Mouse (Mus musculus) macrophage (primary cell): ENCODE measurements around the gene Gpam. TPM values are rescaled to one million over a fixed set of nuclear protein-coding genes. Genes with fewer than 3 reads are reported as not detected.

ENCODE experiments used
- H3K27ac ChIP-seq: fragments of 350-480 bp; formaldehyde crosslinking; 2 replicates; pipeline ENCODE4 v1.9.0; 2021
- H3K36me3 ChIP-seq: fragments of 350-480 bp; formaldehyde crosslinking; 2 replicates; pipeline ENCODE4 v1.9.0; 2021; ENCODE audit errors: inconsistent target
- H3K4me3 ChIP-seq: fragments of 350-480 bp; formaldehyde crosslinking; 2 replicates; pipeline ENCODE4 v1.9.0; 2021; ENCODE audit errors: inconsistent target
- H3K79me2 ChIP-seq: fragments of 350-480 bp; formaldehyde crosslinking; 2 replicates; pipeline ENCODE4 v1.9.0; 2021; ENCODE audit errors: inconsistent target
- WGBS: methylation state at CpG from one replicate; pipeline ENCODE4 v1.1.7; 2026; ENCODE audit warnings: inconsistent platforms; ENCODE audit not compliant: missing documents; 5-methylcytosine and 5-hydroxymethylcytosine counted together
- polyA plus RNA-seq: library from polyadenylated mRNA; stranded (reverse); fragments of 250-400 nt; gene quantifications from 3 replicates; pipeline ENCODE4 v1.2.4, GENCODE M21; 2018; ENCODE audit warnings: inconsistent platforms

Gpam gene
- polyA plus RNA-seq, 1 experiment from 2014 or later: 4.3 TPM

DNA sequence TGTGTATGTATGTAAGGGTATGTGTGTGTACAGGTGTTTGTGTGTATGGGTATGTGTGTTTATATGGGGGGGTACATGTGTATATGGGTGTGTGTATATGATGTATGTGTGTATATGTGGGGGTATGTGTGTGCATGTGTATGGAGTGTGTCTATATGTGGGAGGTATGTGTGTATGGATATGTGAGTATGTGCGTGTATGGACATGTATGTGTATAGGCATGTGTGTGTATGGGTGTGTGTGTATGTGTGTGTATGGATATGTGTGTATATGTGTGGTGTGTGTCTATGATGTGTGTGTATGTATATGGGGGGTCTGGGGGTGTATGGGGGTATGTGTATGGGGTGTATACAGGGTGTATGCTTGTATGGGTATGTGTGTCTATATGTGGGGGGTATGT, 1.4 kb upstream of the Gpam start:
- Histone ChIP-seq H3K4me3 (no peak overlapping the region), H3K36me3 (no peaks in the 10 kb centered on the region), H3K79me2 (no peaks in the 10 kb centered on the region), H3K27ac (no peak overlapping the region)
- WGBS: 94% methylated on average over 1 of the region's 1 CpGs

DNA sequence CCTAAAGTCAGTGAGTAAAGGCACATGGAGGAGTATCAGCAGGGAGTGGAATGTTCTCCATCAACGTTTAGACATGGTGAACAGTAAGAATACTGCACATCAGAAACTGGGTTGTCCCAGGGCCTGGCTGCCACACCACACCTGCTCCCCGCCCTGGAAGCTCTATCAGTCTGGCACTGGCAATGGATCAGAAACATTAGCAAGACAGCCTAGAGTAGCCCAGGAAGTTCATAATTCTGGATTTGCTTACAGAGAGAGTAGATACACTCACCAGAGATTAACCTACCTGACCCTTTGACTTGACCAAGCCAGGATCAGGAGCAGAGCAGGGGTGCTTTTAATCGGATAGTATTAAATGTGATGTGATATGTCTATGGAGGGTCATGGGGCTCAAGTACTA, 1.6 kb downstream of the Gpam start:
- no peaks in the 10 kb centered on the region for H3K36me3 ChIP-seq
- no peak overlapping the region for H3K4me3 ChIP-seq
- H3K27ac ChIP-seq: no peak overlapping the region
- no peaks in the 10 kb centered on the region for H3K79me2 ChIP-seq
- WGBS: 84% methylated on average over 3 of the region's 3 CpGs

DNA sequence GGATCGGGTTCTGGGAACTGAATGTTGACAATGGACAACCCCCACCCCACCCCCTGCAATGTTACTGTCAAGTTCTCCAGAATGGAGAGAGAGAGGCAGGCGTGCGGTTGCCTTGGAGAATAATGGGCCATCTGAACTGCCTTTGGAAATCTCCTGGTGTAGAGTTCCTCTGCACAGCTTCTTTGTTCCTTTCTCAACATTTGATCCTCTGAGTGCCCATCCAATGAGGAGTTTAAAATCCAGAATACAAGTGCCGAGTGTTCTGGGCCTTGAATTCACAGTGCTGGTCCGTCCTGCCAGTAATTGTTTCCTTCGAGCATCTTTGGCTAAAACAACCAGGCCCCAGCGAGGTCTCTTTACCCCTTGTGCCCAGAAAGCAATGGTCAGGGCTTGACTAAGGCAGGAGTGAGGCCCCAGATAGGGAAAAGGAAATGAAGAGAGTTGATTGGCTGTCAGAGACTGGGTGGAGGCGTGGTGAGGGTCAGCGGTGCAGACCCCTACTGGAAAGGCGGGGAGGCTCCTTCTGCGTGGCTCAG, 4.0 kb downstream of the Gpam start:
- Histone ChIP-seq H3K4me3 (no peak overlapping the region), H3K36me3 (no peaks in the 10 kb centered on the region), H3K27ac (no peak overlapping the region), H3K79me2 (no peaks in the 10 kb centered on the region)
- 86% methylated on average over 11 of the region's 11 CpGs for WGBS

DNA sequence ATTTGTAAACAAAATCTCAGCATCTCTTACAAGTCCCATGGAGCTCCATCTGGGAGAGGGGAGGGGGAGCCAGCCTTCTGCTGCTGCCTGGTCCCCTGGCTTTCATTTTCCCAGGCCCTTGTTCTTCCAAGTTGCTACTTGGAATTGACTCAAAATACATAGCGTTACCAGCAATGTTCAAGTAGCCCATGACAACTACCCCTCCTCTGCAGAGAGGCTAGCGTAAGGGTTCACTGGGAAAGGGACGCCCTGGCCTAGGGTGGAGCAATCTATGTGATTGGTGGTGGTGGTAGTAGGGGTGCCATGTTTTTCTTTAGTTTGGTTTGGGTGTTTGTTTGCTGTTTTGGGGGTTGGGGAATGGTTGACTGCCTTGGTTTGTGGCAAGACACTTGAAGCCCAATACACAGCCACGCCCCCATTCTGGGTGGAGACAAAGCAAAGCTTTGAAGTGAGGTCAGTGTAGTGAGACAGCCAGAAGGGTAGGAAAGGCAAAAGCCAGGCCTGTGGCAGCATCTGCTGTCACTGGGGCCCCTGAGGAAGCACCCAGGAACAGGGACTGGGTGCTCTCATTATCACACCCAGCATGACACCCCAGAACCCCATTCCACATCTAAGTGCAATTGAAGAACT, 4.6 kb downstream of the Gpam start:
- H3K4me3 ChIP-seq: no peak overlapping the region
- no peaks in the 10 kb centered on the region for H3K36me3 ChIP-seq
- no peak overlapping the region for H3K27ac ChIP-seq
- no peaks in the 10 kb centered on the region for H3K79me2 ChIP-seq
- 90% methylated on average over 4 of the region's 4 CpGs for WGBS

DNA sequence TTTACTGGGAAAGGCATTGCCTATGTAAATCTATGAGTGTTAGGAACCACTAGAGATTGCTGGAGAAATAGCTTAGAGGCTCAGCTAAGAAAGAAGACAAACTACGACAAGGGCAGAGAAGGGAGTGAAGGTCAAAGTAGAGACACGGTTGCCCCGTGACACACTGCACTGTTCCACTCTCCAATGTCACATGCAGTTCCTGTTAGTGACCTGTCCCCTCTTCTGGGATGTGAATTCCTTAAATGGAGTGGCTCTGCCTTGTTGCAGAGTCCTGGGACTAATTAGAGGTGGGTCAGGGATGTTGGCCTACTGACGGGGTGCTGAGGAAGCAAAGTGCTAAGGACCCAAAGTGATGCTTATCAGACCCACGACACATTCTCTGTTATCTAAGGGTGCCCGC, 5.2 kb downstream of the Gpam start:
- 94% methylated on average over 6 of the region's 6 CpGs for WGBS
- Histone ChIP-seq H3K27ac (no peak overlapping the region), H3K4me3 (no peak overlapping the region)

DNA sequence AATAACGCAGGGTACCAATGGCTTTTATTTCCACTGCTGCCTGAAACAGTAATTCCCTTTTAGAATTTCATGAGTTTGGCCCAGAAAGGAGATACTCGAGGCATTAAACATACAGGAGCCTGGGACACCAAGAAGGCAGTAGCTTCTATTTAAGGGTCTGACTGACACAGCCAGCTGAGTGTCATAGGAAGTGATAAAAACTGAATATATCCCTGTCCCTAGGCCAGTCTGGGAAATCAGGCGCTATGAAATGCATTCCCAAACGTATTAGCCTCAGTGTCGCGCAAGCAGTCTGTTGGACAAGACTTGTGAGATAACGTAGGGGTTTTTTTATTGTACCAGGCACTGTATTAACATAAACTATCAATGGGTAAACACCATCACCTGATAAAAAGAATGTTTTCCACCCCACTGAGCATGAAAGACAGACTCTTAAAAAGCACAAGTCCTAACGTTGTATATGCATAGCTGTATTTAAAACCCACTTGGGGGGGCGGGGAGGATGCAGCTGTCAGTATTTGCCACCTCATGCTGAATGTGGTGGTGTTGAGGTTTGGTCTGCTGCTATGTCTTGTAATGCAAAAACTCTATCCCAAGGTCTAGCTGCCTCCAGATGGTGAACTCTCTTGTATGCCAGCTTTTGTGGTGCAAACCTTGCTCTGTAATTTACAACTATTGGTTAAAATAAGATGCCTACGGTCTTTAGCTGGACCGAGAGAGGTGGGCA, 6.4 kb downstream of the Gpam start:
- 70% methylated on average over 11 of the region's 11 CpGs for WGBS
- Histone ChIP-seq H3K79me2 (no peaks in the 10 kb centered on the region), H3K4me3 (no peak overlapping the region), H3K27ac (no peak overlapping the region), H3K36me3 (no peaks in the 10 kb centered on the region)

More for the DNA sequence above, 5.2 kb downstream of the Gpam start:
- H3K79me2 ChIP-seq: no peaks in the 10 kb centered on the region
- no peaks in the 10 kb centered on the region for H3K36me3 ChIP-seq

DNA sequence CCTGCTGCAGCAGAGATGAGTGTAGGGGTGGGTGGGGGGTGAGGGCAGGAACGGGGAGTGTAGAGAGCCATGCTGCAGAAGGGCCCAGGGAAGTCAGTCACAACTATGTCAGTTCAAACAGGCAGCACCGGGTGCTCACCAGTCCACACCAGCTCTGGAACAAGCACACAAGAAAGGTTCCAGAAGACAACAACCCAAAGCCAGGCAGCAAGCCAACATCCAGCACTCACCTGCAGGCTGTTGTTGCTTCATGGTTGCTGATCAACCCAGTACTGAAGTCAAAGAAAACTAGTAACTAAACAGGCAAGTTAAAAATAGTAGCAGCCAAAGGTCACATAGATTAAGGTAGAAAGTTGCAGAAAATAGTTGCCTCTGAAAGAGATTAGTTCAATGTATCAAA, 7.5 kb downstream of the Gpam start:
- H3K27ac ChIP-seq: no peak overlapping the region
- no peaks in the 10 kb centered on the region for H3K79me2 ChIP-seq
- 78% methylated on average over 2 of the region's 2 CpGs for WGBS
- no peaks in the 10 kb centered on the region for H3K36me3 ChIP-seq
- H3K4me3 ChIP-seq: no peak overlapping the region

DNA sequence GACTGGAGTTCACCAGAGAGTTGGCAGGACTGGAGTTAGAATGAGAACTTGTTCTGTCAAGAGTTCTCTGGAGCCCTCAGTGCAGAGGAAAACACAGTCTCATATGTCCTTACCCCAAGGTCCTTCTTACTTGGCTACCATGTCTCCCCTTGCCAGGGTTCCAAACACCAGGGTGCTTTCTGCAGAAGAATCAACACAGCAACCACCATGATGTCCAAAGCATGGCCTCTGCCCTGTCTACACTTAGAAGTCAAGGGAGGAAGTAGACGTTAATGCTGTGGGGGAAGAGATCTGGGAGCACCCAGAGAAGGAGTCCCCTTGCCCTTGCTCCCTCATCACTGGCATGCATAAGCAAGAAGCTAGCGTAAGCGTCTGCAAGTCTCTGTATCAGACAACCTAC, 9.0 kb downstream of the Gpam start:
- no peak overlapping the region for H3K27ac ChIP-seq
- 78% methylated on average over 3 of the region's 3 CpGs for WGBS
- no peak overlapping the region for H3K4me3 ChIP-seq
- no peaks in the 10 kb centered on the region for H3K79me2 ChIP-seq
- H3K36me3 ChIP-seq: no peaks in the 10 kb centered on the region

DNA sequence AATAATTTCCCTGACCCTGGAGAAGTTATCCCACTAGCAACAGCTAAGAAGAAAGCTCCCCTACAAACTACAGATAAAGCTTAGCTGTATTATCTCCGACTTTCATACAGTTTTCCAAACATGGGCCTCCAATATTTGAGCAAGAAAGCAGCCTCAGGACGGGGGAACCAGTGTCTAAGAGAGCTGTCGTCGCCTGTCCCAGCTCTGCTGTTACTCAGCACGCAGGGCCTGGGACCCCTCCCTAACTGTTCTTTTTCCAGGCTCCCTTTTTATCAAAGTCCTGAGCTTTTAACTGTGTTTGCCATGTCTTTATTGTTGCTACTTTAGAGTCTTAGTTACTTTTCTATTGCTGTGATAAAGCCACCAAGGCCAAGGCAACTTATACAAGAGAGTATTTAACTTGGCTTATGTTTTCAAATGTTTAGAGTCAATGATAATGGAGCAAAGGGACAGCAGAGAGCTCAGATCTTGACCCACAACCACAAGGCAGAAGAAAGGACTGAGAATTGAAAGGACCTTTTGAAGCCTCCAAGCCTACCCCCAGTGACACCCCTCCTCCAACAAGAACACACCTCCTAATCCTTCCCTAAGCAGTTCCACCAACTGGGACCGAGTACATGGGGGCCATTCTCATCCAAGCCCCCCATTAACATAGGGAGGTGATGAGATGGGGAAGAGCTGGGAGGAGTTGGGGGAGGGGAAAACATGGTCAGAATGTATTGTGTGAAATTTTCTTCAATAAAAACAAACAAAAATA, 9.8 kb downstream of the Gpam start:
- no peak overlapping the region for H3K4me3 ChIP-seq
- H3K36me3 ChIP-seq: no peaks in the 10 kb centered on the region
- 85% methylated on average over 6 of the region's 6 CpGs for WGBS
- H3K27ac ChIP-seq: no peak overlapping the region
- no peaks in the 10 kb centered on the region for H3K79me2 ChIP-seq

DNA sequence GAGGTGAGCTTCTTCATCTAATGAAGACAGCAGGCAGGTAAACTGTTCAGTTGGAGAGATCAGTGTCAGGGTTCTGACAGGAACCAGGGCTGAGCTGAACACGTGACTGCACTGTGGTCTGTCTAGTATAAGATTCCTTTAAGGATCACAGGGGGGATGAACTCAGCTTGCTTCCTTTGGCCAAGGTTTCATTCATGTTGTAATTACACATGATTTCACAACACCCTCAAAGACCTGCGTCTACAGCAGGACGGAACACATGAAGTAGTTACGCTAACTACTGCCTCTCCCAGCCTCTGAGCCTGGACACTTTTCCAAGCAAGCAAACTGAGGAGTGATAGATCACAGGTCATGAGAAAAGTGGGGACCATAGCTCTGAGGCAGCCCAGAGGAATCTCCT, 11.5 kb downstream of the Gpam start:
- Histone ChIP-seq H3K4me3 (no peak overlapping the region), H3K79me2 (no peaks in the 10 kb centered on the region), H3K36me3 (no peaks in the 10 kb centered on the region), H3K27ac (no peak overlapping the region)
- WGBS: 60% methylated on average over 4 of the region's 4 CpGs

DNA sequence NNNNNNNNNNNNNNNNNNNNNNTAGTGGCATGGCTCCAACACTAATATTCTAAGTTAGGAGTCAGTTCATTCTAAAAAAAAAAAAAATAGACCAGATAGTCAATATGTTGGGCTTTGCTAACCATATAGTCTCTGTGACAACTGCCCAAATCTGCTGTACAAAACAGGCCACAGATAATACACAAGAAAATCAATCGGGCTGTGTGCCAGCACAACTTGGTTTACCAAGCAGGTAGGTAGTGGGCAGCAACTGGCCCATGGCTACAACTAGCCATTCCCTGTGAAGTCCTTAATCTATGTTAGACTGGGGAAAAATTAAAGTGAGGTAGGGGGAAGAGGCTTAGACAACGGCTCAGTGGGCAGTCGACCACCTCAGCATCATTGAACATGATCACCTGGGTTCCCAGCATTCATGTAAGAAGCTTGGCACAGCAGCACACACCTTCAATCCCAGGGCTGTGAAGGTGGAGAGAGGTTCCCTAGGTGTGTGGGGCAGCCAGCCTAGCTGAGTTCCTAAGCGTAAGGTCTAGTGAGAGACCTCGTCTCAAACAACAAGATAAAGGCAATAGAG, 12.1 kb downstream of the Gpam start:
- H3K79me2 ChIP-seq: no peaks in the 10 kb centered on the region
- H3K27ac ChIP-seq: no peak overlapping the region
- no peaks in the 10 kb centered on the region for H3K36me3 ChIP-seq
- H3K4me3 ChIP-seq: no peak overlapping the region
- 95% methylated on average over 4 of the region's 5 CpGs for WGBS

DNA sequence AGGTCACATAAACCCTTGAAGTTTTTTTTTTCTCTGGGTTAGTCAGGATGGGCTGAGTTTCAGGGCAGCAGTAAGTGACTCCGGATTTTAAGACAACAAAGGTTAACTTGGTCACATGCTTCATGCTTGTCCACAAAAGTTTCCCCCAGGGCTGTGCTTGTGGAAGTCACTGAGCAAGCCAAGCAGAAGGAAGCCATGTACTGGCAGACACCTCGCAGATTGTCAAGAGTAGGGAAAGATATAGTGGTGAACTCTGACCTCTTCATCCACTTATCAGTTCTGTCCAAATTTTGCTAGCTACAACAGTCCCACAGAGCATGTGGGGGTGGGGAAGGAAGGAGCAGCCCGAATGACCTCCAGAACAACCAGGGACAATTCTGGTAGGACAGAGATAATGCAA, 19.1 kb downstream of the Gpam start:
- no peaks in the 10 kb centered on the region for H3K36me3 ChIP-seq
- WGBS: 66% methylated on average over 3 of the region's 3 CpGs
- H3K4me3 ChIP-seq: no peak overlapping the region
- no peak overlapping the region for H3K27ac ChIP-seq
- no peaks in the 10 kb centered on the region for H3K79me2 ChIP-seq

DNA sequence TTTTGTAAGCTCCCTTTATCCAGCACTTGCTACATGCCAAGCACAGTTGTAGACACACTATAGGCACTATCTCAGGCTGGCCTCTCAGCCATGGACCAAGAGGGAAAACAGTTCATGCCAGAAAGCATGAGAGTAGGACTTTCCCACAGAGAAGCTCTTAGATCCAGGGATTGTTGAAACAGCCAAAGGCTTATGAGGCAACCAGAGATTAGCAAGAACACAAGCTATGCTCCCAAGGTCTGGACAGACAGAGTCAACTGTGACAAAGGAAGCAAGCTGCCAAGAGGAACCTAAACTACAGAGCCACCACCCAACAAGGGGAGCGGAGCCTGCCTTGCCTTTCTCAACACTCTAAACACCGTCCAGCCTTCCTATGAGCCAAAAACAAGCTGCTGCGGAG, 21.1 kb downstream of the Gpam start:
- Histone ChIP-seq H3K4me3 (no peak overlapping the region), H3K36me3 (no peaks in the 10 kb centered on the region), H3K79me2 (no peaks in the 10 kb centered on the region), H3K27ac (no peak overlapping the region)
- 93% methylated on average over 3 of the region's 3 CpGs for WGBS

DNA sequence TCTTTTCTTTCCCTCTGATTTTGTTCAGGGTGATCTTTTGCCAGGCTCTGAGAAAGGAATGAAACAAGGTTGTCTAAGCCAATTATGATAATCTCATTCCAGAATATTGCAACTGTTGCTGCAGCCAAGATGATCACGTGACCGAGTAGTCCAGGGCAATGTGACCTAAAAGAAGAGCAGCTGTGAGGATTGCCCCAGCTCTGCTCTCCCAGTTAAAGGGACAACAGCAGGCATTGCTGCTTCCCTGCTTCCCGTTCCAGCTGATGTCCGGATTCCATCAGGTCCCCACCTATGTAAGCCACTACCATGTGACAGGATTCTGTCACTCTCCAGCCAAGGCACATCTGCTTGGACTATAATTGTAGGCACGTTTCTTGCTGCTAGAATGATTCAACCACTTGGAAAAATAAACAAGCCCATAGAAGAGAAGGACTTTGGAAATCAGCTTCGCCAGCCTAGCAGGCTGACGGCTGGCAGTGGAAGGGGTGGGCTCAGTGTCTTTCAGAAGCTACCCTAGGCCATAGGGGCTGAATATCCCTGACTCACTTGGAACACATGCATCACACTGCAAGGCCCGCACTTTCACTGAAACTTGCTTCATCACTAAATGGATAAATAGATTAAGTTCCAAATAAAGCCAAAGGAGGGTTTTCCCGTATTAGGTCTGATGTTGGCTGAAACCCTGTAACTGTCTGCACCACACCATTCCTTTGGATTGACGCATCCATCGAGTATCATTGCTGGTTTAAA, 23.8 kb downstream of the Gpam start:
- WGBS: 79% methylated on average over 11 of the region's 11 CpGs
- no peak overlapping the region for H3K27ac ChIP-seq
- no peak overlapping the region for H3K4me3 ChIP-seq
- no peaks in the 10 kb centered on the region for H3K36me3 ChIP-seq
- H3K79me2 ChIP-seq: no peaks in the 10 kb centered on the region; the same call in 1 of the 2 replicates
